Mouse (Mus musculus): ENCODE measurements around the gene Olfr1392. TPM values are rescaled to one million over a fixed set of nuclear protein-coding genes. Genes with fewer than 3 reads are reported as not detected.

The Olfr1392 gene
- polyA plus RNA-seq, 1 experiment, result not detected

GRCm38 (mm10) chr11:49247255-49247654 lies 37.8 kb upstream of the Olfr1392 start:
- DNase-seq (ENCODE audit: low read depth in 1 of 2, low spot score in 2 of 2), result peak in 1 of 2 experiments; percentile 49
- H3K4me1 ChIP-seq (ENCODE audit: control insufficient read depth, insufficient read depth, insufficient read length), result peaks cover 27% of the 10 kb centered on the region
- no peaks in the 10 kb centered on the region for H3K27me3 ChIP-seq (ENCODE audit: control insufficient read depth, insufficient read depth, low read length)
- H3K27ac ChIP-seq (ENCODE audit: insufficient read depth, low read length), result peak overlapping the region; percentile 98
- H3K4me3 ChIP-seq (ENCODE audit: extremely low read depth, insufficient read depth, insufficient read length), result peak overlapping the region; percentile 53
- TF ChIP-seq POLR2A (IDR thresholded peaks at IDR 0.05; ENCODE audit: low read depth, low read length) (peak; percentile 67; the same call in 1 of the 2 replicates), CTCF (IDR thresholded peaks at IDR 0.05; ENCODE audit: extremely low read depth, insufficient read depth, insufficient read length, insufficient replicate concordance) (no peak)
- peaks cover 1% of the 10 kb centered on the region; the same call in 1 of the 2 replicates for H3K36me3 ChIP-seq (ENCODE audit: control insufficient read depth, insufficient read depth, low read length)
- 9% methylated on average over 2 of the region's 2 CpGs for WGBS

- peak overlapping the region; percentile 98 for H3K27ac ChIP-seq (ENCODE audit: insufficient read depth, low read length)
- no peaks in the 10 kb centered on the region for H3K27me3 ChIP-seq (ENCODE audit: control insufficient read depth, insufficient read depth, low read length)
- peak; percentile 20; the same call in 1 of the 2 replicates for TF ChIP-seq POLR2A (IDR thresholded peaks at IDR 0.05; ENCODE audit: low read depth, low read length)
- no peak for TF ChIP-seq CTCF (IDR thresholded peaks at IDR 0.05; ENCODE audit: extremely low read depth, insufficient read depth, insufficient read length, insufficient replicate concordance)
- H3K4me1 ChIP-seq (ENCODE audit: control insufficient read depth, insufficient read depth, insufficient read length), result peaks cover 27% of the 10 kb centered on the region
- WGBS, result 10% methylated on average over 6 of the region's 6 CpGs
- peaks cover 4% of the 10 kb centered on the region; the same call in 1 of the 2 replicates for H3K36me3 ChIP-seq (ENCODE audit: control insufficient read depth, insufficient read depth, low read length)
- DNase-seq (ENCODE audit: low read depth in 1 of 2, low spot score in 2 of 2), result peak in 1 of 2 experiments; percentile 51
- H3K4me3 ChIP-seq (ENCODE audit: extremely low read depth, insufficient read depth, insufficient read length), result peak overlapping the region; percentile 53
These were observed 36.7 kb upstream of the Olfr1392 start for GRCm38 (mm10) chr11:49248226-49248973.

- WGBS, result 9% methylated on average over 6 of the region's 6 CpGs
These were observed 35.9 kb upstream of the Olfr1392 start for GRCm38 (mm10) chr11:49248974-49249700.

GRCm38 (mm10) chr11:49249811-49250421 lies 35.2 kb upstream of the Olfr1392 start:
- WGBS, result 1% methylated on average over 10 of the region's 10 CpGs
- Histone ChIP-seq H3K27me3 (ENCODE audit: control insufficient read depth, insufficient read depth, low read length) (no peaks in the 10 kb centered on the region), H3K27ac (ENCODE audit: insufficient read depth, low read length) (peak overlapping the region; percentile 98), H3K4me1 (ENCODE audit: control insufficient read depth, insufficient read depth, insufficient read length) (peaks cover 27% of the 10 kb centered on the region), H3K36me3 (ENCODE audit: control insufficient read depth, insufficient read depth, low read length) (peaks cover 17% of the 10 kb centered on the region), H3K4me3 (ENCODE audit: extremely low read depth, insufficient read depth, insufficient read length) (peak overlapping the region; percentile 70)
- peak; percentile 78 to 82 for DNase-seq (ENCODE audit: low read depth in 1 of 2, low spot score in 2 of 2)
- TF ChIP-seq CTCF (IDR thresholded peaks at IDR 0.05; ENCODE audit: extremely low read depth, insufficient read depth, insufficient read length, insufficient replicate concordance) (no peak), POLR2A (IDR thresholded peaks at IDR 0.05; ENCODE audit: low read depth, low read length) (no peak)

More at GRCm38 (mm10) chr11:49248974-49249700, 35.9 kb upstream of the Olfr1392 start:
- DNase-seq (ENCODE audit: low read depth in 1 of 2, low spot score in 2 of 2), result no peak
- peaks cover 10% of the 10 kb centered on the region for H3K36me3 ChIP-seq (ENCODE audit: control insufficient read depth, insufficient read depth, low read length)
- peak overlapping the region; percentile 98 for H3K27ac ChIP-seq (ENCODE audit: insufficient read depth, low read length)
- H3K4me1 ChIP-seq (ENCODE audit: control insufficient read depth, insufficient read depth, insufficient read length), result peaks cover 27% of the 10 kb centered on the region
- no peaks in the 10 kb centered on the region for H3K27me3 ChIP-seq (ENCODE audit: control insufficient read depth, insufficient read depth, low read length)
- TF ChIP-seq CTCF (IDR thresholded peaks at IDR 0.05; ENCODE audit: extremely low read depth, insufficient read depth, insufficient read length, insufficient replicate concordance) (no peak), POLR2A (IDR thresholded peaks at IDR 0.05; ENCODE audit: low read depth, low read length) (no peak)
- peak overlapping the region; percentile 43 for H3K4me3 ChIP-seq (ENCODE audit: extremely low read depth, insufficient read depth, insufficient read length)

- TF ChIP-seq CTCF (IDR thresholded peaks at IDR 0.05; ENCODE audit: extremely low read depth, insufficient read depth, insufficient read length, insufficient replicate concordance), result peak; percentile 20; the same call in 1 of the 2 replicates
- TF ChIP-seq POLR2A (IDR thresholded peaks at IDR 0.05; ENCODE audit: low read depth, low read length), result peak; percentile 95
- DNase-seq (ENCODE audit: low read depth in 1 of 2, low spot score in 2 of 2), result peak; percentile 39 to 93
These were observed 34.4 kb upstream of the Olfr1392 start for GRCm38 (mm10) chr11:49250422-49251379.

More at GRCm38 (mm10) chr11:49250422-49251379, 34.4 kb upstream of the Olfr1392 start:
- Histone ChIP-seq H3K27ac (ENCODE audit: insufficient read depth, low read length) (peak overlapping the region; percentile 98), H3K36me3 (ENCODE audit: control insufficient read depth, insufficient read depth, low read length) (peaks cover 18% of the 10 kb centered on the region), H3K4me3 (ENCODE audit: extremely low read depth, insufficient read depth, insufficient read length) (peak overlapping the region; percentile 70), H3K4me1 (ENCODE audit: control insufficient read depth, insufficient read depth, insufficient read length) (peaks cover 20% of the 10 kb centered on the region), H3K27me3 (ENCODE audit: control insufficient read depth, insufficient read depth, low read length) (no peaks in the 10 kb centered on the region)
- under 1% methylated on average over 44 of the region's 45 CpGs for WGBS

All from spleen, adult 2 months (tissue).